Mouse (Mus musculus): ENCODE results near the gene Pbxip1.
A peak's percentile ranks its signal among the peaks of the same experiment; 100 is the strongest.

Pbxip1 gene

GRCm38 (mm10) chr3:89486111-89486510 lies 49.6 kb downstream of the Pbxip1 start:
- DNase-seq (ENCODE audit: low spot score) = peak; percentile 23

GRCm38 (mm10) chr3:89486916-89487702 lies 50.6 kb downstream of the Pbxip1 start:
- no peak for DNase-seq (ENCODE audit: low spot score)

GRCm38 (mm10) chr3:89490790-89491189 lies 54.3 kb downstream of the Pbxip1 start:
- DNase-seq (ENCODE audit: low spot score) = no peak

GRCm38 (mm10) chr3:89491559-89491958 lies 55.1 kb downstream of the Pbxip1 start:
- no peak for DNase-seq (ENCODE audit: low spot score)

- DNase-seq (ENCODE audit: low spot score) = no peak
These were observed 56.2 kb downstream of the Pbxip1 start for GRCm38 (mm10) chr3:89492701-89493151.

- no peak for DNase-seq (ENCODE audit: low spot score)
These were observed 58.1 kb downstream of the Pbxip1 start for GRCm38 (mm10) chr3:89494630-89495029.

- no peak for DNase-seq (ENCODE audit: low spot score)
These were observed 59.9 kb downstream of the Pbxip1 start for GRCm38 (mm10) chr3:89496366-89496765.

- DNase-seq (ENCODE audit: low spot score) = no peak
These were observed 63.2 kb downstream of the Pbxip1 start for GRCm38 (mm10) chr3:89499696-89500095.
